Mouse (Mus musculus): ENCODE data around the gene 4931406C07Rik. TPM values are rescaled to one million over a fixed set of nuclear protein-coding genes. Genes with fewer than 3 reads are reported as not detected.
"Not testable (repeated sequence)": the region's sequence is repeated elsewhere in the genome, so short reads cannot be mapped to it uniquely, and the experiment has no call there.

The 4931406C07Rik gene
- 5.4 and 6.8 TPM in 2 replicates for polyA plus RNA-seq (2016; fragmentation: Nextera tagmentation; extraction: Ambion mirVana)

DNA sequence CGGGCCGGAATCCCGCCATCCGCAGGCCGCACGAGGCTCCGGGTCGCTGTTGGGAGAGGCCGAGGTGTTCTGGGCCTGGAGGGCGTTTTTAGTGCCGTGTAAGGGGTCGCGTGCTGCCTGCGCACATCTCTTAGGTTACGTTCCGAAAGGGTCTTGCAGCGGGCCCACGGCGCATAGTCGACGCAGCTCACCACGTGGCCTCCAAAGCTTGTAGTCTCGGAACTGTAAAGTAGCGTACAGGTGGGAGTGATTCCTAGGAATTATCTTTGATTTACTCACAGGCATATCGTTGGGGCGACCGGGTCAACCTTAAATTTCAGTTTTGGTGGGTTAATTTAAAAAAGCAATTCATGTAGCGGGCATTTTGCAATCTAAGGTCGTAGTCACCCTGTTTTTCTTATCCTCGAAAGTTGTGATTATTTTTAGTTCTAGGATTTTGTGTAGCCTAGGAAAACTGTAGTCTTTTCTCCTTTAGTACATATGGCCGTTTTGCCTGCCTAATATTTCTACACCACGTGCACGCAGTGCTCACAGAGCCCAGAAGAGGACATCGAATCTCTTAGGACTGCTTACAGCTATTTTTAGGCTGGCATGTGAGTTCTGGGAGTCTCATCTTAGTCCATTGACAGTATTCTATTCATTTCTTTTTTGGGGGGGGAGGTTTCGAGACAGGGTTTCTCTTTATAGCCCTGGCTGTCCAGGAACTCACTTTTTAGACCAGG, at the start of gene 4931406C07Rik:
Gene 4931406C07Rik, minus strand, starts transcription at position 51 of the 722 bp plus-strand sequence.
- Histone ChIP-seq H3K4me1 (peaks cover 28% of the 10 kb centered on the region), H3K4me3 (peak within 1 kb of the TSS; percentile 90), H3K36me3 (replicated peaks) (peaks cover 48% of the 10 kb centered on the region), H3K27me3 (replicated peaks; ENCODE audit: low read depth, poor library complexity, severe bottlenecking) (no peaks in the 10 kb centered on the region), H3K9me3 (no peaks in the 10 kb centered on the region), H3K27ac (replicated peaks) (peak within 1 kb of the TSS; percentile 98)
- no peak for DNase-seq (ENCODE audit: low spot score)
- WGBS, result under 1% methylated on average over 35 of the region's 35 CpGs

DNA sequence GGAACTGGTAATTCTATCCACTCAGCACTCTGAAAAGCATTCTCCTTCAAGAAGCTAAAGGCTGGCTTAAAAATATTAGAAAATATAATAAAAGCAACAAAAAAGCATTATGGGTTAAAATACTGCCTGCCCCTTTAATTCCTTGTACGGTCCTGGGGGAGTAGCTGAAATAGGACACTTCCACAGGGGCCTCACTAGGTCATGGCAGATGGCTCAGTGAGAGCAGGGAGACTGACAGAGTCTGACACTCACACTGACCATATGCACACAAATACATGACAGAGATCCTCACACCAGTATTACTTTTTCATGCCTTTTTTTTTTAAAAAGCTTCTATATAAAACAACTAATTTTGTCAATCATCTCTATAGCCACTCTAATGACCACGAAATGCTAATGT, 43.7 kb upstream of the 4931406C07Rik start:
- no peaks in the 10 kb centered on the region for H3K4me1 ChIP-seq
- H3K4me3 ChIP-seq, result no peak overlapping the region
- H3K27me3 ChIP-seq (replicated peaks; ENCODE audit: low read depth, poor library complexity, severe bottlenecking), result no peaks in the 10 kb centered on the region
- no peak overlapping the region for H3K27ac ChIP-seq (replicated peaks)
- peaks cover 87% of the 10 kb centered on the region for H3K36me3 ChIP-seq (replicated peaks)
- DNase-seq (ENCODE audit: low spot score), result no peak
- 62% methylated on average over 2 of the region's 2 CpGs for WGBS
- H3K9me3 ChIP-seq, result no peaks in the 10 kb centered on the region

DNA sequence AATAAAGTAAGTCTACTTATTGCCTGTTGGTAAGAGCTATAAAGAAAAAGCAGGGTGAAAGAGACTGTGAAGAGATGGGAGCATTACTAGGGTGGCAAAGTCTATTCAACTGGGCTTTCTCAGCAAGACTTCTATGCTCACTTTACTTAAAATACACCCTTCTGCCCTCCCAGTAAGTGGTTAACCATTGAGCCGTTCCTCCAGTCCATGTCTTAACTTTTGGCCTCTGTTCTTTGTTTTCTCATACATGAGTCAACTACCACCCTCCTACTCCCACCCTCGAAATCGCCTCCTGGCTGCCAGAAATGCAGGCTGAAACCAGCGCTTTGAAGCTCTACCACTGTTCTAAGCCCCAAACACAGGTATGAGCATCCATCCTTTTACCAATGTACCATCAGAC, 31.5 kb upstream of the 4931406C07Rik start:
- Histone ChIP-seq H3K27ac (replicated peaks) (no peak overlapping the region), H3K4me3 (no peak overlapping the region), H3K9me3 (no peaks in the 10 kb centered on the region), H3K4me1 (no peaks in the 10 kb centered on the region), H3K36me3 (replicated peaks) (peaks cover 96% of the 10 kb centered on the region), H3K27me3 (replicated peaks; ENCODE audit: low read depth, poor library complexity, severe bottlenecking) (no peaks in the 10 kb centered on the region)
- DNase-seq (ENCODE audit: low spot score), result no peak
- whole genome bisulfite sequencing, result 92% methylated on average over 4 of the region's 4 CpGs

DNA sequence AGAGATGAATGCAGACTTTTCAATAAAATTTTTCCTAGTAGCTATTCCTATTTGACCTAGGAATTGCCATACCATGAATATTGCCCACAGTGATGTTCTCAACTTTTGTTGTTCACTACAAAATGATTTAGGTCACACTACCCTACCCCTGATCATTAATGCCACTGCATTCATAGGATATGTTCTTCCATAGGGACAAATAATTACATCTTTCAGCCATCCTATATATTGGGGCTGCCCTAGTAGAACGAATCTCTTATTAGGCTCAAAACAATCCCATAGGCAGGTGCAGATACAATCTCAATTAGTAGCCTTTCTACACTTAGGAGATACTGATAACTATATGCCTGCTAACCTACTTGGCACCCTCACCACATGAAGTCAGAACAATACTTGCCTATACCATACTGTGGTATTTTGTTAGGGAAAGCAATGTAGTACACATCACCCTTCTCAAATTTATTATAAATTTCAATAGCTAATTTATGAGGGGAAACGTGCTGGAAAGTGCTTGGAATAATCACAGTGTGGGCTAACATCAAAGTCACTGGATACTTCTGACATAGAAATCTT, 12.0 kb upstream of the 4931406C07Rik start:
- no peaks in the 10 kb centered on the region for H3K27me3 ChIP-seq (replicated peaks; ENCODE audit: low read depth, poor library complexity, severe bottlenecking)
- no peak for DNase-seq (ENCODE audit: low spot score)
- H3K27ac ChIP-seq (replicated peaks), result no peak overlapping the region
- 86% methylated on average over 2 of the region's 2 CpGs for WGBS
- no peaks in the 10 kb centered on the region for H3K4me1 ChIP-seq
- no peaks in the 10 kb centered on the region for H3K9me3 ChIP-seq
- H3K4me3 ChIP-seq, result no peak overlapping the region
- peaks cover 98% of the 10 kb centered on the region for H3K36me3 ChIP-seq (replicated peaks)

DNA sequence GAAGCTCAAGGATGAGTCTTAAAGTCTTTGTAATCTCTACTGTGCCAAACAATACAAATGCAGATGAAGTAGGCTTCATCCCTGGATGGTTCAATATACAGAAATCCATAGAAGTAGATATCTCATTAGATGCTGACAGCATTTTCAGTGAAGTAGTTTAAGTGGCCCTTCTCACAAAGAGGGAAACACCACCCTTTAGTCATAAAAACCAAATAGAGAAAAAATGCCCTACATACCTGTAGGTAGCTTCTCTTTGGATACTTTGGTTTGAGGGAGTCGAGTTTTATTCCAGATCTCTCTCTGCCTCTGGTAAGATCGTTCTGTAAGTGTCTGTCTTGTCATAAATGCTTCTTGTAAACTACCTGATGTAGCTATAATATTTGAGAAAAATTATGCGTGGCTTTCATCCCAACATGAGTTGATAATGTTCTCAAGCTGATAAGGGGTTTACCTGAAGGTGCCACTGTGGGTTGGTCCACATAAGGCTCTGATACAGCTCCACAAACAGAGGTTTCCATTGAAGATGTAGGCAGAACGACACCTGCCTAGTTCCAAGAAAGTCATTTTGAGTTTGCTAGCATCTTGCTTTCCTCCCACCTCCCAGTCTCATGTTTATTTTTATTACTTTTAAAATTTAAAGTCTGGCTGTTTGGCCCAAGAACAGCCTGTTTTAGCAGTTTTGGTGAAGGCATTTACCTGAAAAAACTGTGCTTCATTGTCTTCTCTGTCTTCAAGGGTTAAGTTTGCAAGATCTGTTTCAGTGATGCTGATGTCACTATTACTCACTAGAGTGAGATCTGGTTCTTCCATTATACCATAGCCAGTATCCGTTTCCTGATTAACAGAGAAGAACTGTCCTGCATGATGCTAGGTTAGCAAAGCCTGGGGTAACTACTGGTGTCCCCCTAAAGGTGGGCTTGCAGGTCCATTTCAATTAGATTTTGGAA, 11.2 kb upstream of the 4931406C07Rik start:
- no peaks in the 10 kb centered on the region for H3K9me3 ChIP-seq
- peaks cover 98% of the 10 kb centered on the region for H3K36me3 ChIP-seq (replicated peaks)
- no peaks in the 10 kb centered on the region for H3K4me1 ChIP-seq
- H3K27me3 ChIP-seq (replicated peaks; ENCODE audit: low read depth, poor library complexity, severe bottlenecking), result no peaks in the 10 kb centered on the region
- no peak overlapping the region for H3K27ac ChIP-seq (replicated peaks)
- no peak for DNase-seq (ENCODE audit: low spot score)
- H3K4me3 ChIP-seq, result no peak overlapping the region
- 60% methylated on average over 5 of the region's 5 CpGs for WGBS

DNA sequence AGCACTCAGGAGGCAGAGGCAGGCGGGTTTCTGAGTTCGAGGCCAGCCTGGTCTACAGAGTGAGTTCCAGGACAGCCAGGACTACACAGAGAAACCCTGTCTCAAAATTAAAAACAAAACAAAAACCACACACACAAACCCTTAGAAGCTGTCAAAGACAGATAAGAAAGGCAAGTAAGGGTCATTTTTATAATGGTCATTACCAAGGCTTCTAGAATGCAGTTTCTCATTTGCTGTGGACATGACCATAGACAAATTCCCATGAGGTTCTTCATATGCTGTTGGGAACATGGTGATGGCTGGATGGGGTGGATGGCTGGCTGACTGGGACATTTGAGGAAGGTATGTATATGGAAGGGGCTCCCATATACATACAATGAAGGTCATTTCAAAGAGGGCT, 10.0 kb upstream of the 4931406C07Rik start:
- H3K36me3 ChIP-seq (replicated peaks), result peaks cover 98% of the 10 kb centered on the region
- H3K9me3 ChIP-seq; DNase-seq (ENCODE audit: low spot score); H3K27ac ChIP-seq (replicated peaks); H3K4me3 ChIP-seq; H3K4me1 ChIP-seq; H3K27me3 ChIP-seq (replicated peaks; ENCODE audit: low read depth, poor library complexity, severe bottlenecking): not testable (repeated sequence)
- 100% methylated on average over 2 of the region's 2 CpGs for WGBS

DNA sequence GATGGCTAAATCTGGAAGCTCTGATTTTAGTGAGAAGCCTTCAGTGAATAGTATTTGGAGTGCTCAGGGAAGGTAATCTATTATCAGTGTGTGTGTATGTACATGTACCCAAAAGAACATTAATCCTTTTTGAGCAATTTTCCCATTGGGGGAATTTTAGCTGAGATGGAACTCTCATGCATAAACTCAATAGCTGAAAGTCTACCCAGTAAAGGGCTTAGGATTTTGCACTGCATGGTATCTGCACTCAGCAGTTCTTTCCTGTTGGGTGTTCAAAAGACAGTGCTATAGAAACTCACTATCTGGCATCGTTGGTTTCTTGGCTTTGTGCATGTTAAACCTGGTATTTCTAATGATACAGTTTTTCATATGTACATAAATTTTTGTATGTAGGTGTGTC, 8.4 kb upstream of the 4931406C07Rik start:
- H3K36me3 ChIP-seq (replicated peaks), result peaks cover 98% of the 10 kb centered on the region
- H3K4me3 ChIP-seq, result no peak overlapping the region
- no peaks in the 10 kb centered on the region for H3K4me1 ChIP-seq
- no peak for DNase-seq (ENCODE audit: low spot score)
- H3K27ac ChIP-seq (replicated peaks), result no peak overlapping the region
- no peaks in the 10 kb centered on the region for H3K9me3 ChIP-seq
- H3K27me3 ChIP-seq (replicated peaks; ENCODE audit: low read depth, poor library complexity, severe bottlenecking), result no peaks in the 10 kb centered on the region
- 94% methylated on average over 1 of the region's 1 CpGs for WGBS

DNA sequence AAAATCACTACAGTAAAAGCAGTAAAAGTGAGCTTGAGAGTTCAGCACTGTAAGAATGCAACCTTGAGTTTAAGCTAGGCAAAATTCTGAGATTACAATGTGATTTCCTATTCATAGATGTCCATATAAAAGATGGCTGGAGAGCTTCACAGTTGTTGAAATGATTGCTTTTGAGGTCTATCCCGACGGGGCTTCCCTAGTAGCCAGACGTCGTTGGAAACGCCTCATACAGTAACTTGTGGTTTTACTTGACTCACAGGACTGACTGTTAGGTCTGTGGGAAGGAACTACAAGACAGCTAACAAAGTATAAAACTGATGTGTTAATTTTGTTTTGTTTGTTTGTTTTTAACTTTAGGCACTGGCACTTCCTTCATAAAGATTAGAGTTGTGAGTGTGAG, 7.4 kb upstream of the 4931406C07Rik start:
- Histone ChIP-seq H3K36me3 (replicated peaks) (peaks cover 99% of the 10 kb centered on the region), H3K4me1 (peaks cover 9% of the 10 kb centered on the region), H3K9me3 (no peaks in the 10 kb centered on the region), H3K27me3 (replicated peaks; ENCODE audit: low read depth, poor library complexity, severe bottlenecking) (no peaks in the 10 kb centered on the region), H3K4me3 (no peak overlapping the region), H3K27ac (replicated peaks) (no peak overlapping the region)
- no peak for DNase-seq (ENCODE audit: low spot score)
- 95% methylated on average over 5 of the region's 5 CpGs for WGBS

DNA sequence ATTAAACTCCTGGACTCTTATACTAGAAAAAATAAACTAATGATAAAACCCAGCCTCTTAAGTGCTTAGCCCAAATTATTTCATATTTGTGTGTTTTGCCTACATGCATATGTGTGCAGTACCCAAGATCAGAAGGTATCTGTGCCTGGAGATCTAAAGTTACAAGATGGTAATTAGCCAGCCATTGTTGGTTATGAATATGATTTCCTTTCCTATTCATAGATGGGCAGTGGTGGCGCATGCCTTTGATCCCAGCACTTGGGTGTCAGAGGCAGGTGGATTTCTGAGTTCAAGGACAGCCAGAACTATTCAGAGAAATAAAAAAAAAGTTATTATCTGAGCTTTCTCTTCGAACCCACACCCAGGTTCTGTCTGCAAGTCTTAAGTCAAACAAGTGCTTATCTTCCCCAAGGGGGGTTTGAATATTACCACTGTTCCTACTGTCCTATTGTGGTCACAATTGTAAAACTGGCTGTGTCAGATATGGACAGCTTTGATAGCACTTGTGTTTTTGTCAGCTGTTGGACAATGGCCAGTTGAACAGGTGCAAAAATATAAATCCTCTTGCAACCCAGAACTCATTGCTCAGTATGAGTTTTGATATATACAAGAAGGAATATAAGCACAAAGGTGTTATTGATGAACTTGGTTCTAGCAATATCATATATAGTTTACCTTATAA, 5.9 kb upstream of the 4931406C07Rik start:
- WGBS, result 92% methylated on average over 2 of the region's 2 CpGs

DNA sequence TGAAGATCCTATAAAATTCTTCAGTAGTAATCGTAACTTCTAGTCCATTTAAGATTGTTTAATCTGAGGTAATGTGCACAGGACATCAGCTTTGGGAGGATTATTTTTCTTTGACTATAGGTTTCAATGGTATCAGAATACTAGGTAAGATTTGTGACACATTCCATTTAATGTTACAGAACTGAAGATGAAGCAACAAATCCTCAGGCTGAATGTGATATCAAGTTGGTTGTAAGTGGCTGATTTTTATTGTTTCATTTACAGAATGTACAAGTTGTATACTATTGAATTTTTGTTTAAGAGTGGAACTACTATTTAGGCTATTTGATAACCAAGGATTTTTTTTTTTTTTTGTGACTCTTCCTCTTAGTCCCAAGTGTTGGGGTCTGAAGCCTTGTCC, 3.9 kb upstream of the 4931406C07Rik start:
- no peak overlapping the region for H3K27ac ChIP-seq (replicated peaks)
- WGBS, result 96% methylated on average over 1 of the region's 1 CpGs
- no peak for DNase-seq (ENCODE audit: low spot score)
- H3K9me3 ChIP-seq, result no peaks in the 10 kb centered on the region
- H3K4me1 ChIP-seq, result peaks cover 26% of the 10 kb centered on the region
- no peak overlapping the region for H3K4me3 ChIP-seq
- H3K36me3 ChIP-seq (replicated peaks), result peaks cover 84% of the 10 kb centered on the region
- H3K27me3 ChIP-seq (replicated peaks; ENCODE audit: low read depth, poor library complexity, severe bottlenecking), result no peaks in the 10 kb centered on the region

More for the DNA sequence above, 5.9 kb upstream of the 4931406C07Rik start:
- no peak overlapping the region for H3K27ac ChIP-seq (replicated peaks)
- no peak for DNase-seq (ENCODE audit: low spot score)
- H3K27me3 ChIP-seq (replicated peaks; ENCODE audit: low read depth, poor library complexity, severe bottlenecking), result no peaks in the 10 kb centered on the region
- peaks cover 23% of the 10 kb centered on the region for H3K4me1 ChIP-seq
- H3K4me3 ChIP-seq, result no peak overlapping the region
- H3K9me3 ChIP-seq, result no peaks in the 10 kb centered on the region
- peaks cover 99% of the 10 kb centered on the region for H3K36me3 ChIP-seq (replicated peaks)

DNA sequence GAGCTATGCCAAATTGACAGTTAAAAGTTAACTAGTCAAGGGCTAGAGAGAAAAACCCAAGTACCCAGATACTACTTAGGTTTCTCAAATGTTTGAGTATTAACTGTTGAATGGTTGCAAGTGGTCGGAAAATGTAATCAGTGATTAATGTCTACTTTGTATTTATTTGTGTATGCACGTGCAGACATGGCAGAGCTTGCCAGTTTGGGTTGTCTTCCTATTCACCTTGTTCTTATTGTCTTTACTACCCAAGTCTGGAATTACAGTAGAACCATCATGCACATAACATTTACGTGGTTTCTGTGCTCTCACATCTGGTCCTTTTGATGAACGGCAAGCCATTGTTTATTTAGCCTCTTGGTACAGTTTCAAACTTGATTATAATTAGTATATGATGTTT, 3.2 kb upstream of the 4931406C07Rik start:
- peaks cover 26% of the 10 kb centered on the region for H3K4me1 ChIP-seq
- no peak for DNase-seq (ENCODE audit: low spot score)
- peak overlapping the region; percentile 41; the same call in 1 of the 2 replicates for H3K4me3 ChIP-seq
- no peaks in the 10 kb centered on the region for H3K27me3 ChIP-seq (replicated peaks; ENCODE audit: low read depth, poor library complexity, severe bottlenecking)
- 76% methylated on average over 4 of the region's 4 CpGs for WGBS
- H3K27ac ChIP-seq (replicated peaks), result no peak overlapping the region
- H3K9me3 ChIP-seq, result no peaks in the 10 kb centered on the region
- peaks cover 76% of the 10 kb centered on the region for H3K36me3 ChIP-seq (replicated peaks)

DNA sequence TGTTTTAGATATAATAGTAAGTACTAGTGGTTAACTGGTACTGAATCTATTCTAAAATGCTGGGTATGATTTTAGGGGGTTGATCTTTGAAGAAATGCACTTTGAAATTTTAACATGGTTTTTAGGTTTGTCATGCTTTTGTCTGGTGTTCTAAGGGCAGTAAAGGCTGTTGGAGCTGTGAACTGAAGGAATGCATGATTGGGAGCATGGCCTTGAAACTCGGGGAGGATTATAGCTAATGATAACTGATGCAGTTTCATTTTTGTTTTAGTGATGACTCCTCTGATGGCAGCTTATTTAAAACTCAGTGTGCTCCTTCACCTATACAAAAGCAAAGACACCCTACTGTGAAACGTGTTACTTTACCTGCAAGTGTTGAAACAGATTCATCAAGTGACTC, 2.0 kb upstream of the 4931406C07Rik start:
- no peak overlapping the region for H3K27ac ChIP-seq (replicated peaks)
- WGBS, result 61% methylated on average over 2 of the region's 2 CpGs
- no peaks in the 10 kb centered on the region for H3K9me3 ChIP-seq
- no peaks in the 10 kb centered on the region for H3K27me3 ChIP-seq (replicated peaks; ENCODE audit: low read depth, poor library complexity, severe bottlenecking)
- H3K36me3 ChIP-seq (replicated peaks), result peaks cover 65% of the 10 kb centered on the region
- H3K4me3 ChIP-seq, result peak overlapping the region; percentile 90
- DNase-seq (ENCODE audit: low spot score), result no peak
- peaks cover 26% of the 10 kb centered on the region for H3K4me1 ChIP-seq
